Mouse (Mus musculus): ENCODE results near the gene Dnajb12.
"Not testable (repeated sequence)": the region's sequence is repeated elsewhere in the genome, so short reads cannot be mapped to it uniquely, and the experiment has no call there.

Dnajb12 gene

DNA sequence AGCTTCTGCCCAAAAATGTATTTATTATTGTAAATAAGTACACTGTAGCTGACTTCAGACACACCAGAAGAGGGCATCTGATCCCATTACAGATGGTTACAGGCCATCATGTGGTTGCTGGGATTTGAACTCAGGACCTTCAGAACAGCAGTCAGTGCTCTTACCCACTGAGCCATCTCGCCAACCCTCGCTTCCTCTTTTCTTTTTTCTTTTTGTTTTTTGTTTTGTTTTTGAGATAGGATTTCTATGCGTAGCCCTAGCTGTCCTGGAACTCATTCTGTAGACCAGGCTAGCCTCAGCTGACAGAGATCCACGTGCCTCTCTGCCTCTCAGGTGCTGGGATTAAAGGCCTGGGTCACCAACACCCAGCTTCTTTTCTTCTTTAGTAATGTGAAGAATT lies 6.7 kb upstream of the Dnajb12 start:
- DNase-seq: not testable (repeated sequence)

DNA sequence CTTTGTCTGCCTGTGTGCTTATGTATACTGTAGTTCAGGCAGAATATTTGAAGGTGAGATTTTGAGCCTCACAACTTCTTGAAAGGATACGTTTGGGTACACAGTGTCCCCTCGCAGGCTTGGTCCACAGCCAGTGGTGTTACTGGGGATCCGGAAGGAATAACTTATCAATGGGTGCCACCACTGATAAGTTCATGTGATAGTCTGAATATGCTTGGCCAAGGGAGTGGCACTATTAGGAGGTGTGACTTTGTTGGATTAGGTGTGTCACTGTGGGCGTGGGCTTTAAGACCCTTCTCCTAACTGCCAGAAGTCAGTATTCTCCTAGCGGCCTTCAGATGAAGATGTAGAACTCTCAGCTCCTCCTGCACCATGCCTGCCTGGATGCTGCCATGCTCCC lies 6.2 kb upstream of the Dnajb12 start:
- DNase-seq: no peak

DNA sequence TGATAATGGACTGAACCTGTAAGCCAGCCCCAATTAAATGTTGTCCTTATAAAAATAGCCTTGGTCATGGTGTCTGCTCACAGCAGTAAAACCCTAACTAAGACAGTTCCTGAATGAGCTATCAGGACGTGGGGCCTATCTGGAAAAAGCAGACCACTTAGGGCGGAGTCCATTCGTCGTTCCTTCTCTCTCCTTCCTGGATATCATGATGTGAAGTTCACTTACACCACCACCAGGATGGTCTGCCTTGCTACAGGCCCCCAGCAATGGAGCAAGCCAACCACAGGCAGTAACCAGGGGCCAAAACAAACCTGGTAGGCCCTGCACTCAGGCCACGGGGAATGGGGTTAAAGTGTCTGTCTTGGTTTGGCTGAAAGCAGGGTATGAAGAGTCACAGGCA lies 5.7 kb upstream of the Dnajb12 start:
- no peak for DNase-seq

DNA sequence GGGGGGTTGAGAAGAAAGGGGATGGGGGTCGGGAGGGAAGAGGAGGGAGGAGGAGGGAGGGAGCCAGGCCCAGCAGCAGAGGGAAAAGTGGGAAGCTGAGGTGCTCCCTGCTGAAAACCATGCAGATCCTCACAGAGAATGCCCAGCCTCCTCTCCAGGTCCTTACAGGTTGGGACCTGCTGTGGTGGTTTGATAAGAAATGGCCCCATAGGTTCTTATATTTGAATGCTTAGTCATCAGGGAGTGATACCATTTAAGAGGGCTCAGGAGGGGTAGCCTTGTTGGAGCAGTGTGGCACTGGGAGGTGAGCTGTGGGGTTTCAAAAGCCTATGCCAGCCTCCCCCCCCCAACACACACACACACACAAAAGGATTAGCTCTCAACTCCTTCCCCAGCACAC lies 4.0 kb upstream of the Dnajb12 start:
- DNase-seq: no peak

- not testable (repeated sequence) for DNase-seq
Measured at GRCm38 (mm10) chr10:59876698-59877097, 2.7 kb upstream of the Dnajb12 start.

GRCm38 (mm10) chr10:59877421-59878117 lies 1.8 kb upstream of the Dnajb12 start:
- no peak for DNase-seq

- DNase-seq: no peak
Measured at GRCm38 (mm10) chr10:59878823-59879222, 533 bp upstream of the Dnajb12 start.

- DNase-seq: no peak
Measured at GRCm38 (mm10) chr10:59880029-59880386, 652 bp downstream of the Dnajb12 start.

- DNase-seq: no peak
Measured at GRCm38 (mm10) chr10:59880837-59881236, 1.5 kb downstream of the Dnajb12 start.

GRCm38 (mm10) chr10:59884327-59885173 lies 5.2 kb downstream of the Dnajb12 start:
- no peak for DNase-seq

DNA sequence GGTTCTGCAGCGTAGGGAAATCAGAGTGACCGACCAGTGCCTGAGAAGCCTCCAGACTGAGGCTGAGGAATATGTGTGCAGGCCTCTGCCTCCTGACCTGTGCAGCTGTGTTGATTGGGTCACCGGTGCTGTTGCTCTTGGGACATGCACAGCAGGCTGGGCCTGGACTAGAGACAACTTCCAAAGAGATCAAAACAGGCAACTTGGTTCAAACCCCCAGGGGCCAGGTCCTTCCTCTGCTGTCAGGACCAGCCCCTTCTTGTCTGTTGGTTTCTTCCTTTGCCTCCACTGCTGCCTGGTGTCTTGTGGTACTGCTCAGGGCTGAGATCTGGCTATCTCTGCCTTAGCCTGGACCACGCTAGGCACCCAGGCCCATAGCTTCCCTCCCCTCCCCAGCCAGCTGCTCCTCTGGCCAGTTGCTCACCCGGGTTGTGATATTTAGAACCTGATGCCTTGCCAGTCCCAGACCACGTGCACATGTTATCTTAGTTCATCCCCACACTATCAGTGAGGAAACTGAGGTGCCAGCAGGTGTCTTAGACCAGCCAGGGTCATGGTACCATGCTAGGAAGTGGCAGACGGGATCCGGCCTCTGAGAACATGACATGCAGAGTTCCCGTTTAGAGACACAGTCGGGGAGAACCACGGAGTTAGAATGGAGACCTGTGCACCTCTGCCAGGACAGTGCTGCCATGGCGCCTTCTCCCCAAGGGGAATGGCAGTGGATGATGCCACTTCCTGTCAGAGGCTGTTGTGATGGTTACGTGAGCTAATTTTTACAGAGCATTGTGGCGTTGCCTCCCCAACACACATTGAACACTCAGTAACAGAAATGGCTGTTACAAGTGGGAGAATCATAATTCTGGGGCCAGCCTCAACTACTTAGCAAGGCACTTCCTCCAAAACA lies 6.1 kb downstream of the Dnajb12 start:
- no peak for DNase-seq

DNA sequence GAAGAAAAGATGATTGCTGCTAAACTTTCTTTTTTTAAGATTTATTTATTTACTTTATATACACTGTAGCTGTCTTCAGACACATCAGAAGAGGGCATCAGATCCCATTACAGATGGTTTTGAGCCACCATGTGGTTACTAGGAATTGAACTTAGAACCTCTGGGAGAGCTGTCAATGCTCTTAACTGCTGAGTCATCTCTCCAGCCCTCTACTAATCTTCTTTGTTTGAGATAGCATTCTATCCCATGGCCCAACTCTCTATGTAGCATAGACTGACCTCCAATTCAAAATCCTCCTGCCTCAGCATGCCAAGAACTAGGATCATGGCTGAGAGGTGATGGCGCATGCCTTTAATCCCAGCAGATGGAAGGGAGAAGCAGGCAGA lies 6.7 kb downstream of the Dnajb12 start:
- no peak for DNase-seq

- DNase-seq: no peak
Measured at GRCm38 (mm10) chr10:59887432-59887831, 8.1 kb downstream of the Dnajb12 start.

- no peak for DNase-seq
Measured at GRCm38 (mm10) chr10:59889339-59889738, 10.0 kb downstream of the Dnajb12 start.

DNA sequence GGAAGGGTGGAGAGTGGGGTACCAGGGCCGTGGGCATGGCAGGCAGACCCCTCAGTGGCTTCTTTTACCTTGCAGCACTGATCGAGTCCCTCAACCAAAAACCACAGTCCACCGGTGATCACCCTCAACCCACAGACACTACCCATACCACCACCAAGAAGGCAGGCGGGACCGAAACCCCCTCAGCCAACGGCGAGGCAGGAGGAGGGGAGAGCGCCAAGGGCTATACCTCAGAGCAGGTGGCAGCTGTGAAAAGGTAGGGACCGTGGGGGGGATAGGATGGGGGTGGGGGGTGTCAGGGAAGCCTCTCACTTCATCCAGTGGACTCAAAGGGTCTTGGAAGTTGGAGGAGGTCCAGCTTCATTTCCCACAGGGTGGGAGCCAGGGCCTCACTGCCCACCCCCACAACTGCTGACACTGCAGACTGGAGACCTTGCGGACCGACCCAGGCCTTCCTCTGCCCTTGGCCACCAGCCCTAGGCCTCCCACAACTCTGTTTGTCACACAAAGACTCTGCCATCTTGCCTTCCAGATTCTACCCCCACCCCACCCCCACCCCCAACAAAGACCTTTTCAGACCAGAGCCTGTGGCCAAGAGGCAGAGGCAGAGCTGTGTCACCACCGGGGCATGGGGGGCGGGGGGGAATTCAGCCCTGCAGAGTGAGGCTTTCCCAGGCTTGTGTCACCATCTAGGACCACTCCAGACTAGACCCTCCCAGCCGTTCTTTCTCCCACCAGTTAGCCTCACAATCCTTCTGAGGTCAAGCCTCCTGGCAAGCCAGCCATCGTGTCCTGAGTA lies 10.8 kb downstream of the Dnajb12 start:
- DNase-seq: no peak

DNA sequence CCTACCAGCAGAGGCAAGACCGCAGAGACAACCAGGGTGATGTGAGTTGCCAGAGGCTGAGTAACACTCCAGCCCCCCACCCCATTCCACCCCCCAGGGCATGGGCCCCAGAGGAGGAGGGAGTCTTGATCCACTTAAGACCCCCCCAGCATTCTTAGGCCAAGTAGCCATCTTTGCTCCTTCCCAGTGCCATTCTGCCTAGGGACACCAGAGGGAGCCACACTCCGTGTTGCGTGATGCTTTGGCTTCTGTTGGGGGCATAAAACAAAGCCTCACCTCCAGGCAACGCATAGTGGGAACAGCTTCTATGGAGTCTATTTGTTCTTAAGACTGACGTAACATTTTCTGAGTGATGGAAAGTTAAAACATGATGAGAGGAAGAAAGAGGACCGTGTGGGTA lies 13.6 kb downstream of the Dnajb12 start:
- peak; percentile 60 to 69 for DNase-seq

GRCm38 (mm10) chr10:59894251-59895160 lies 15.2 kb downstream of the Dnajb12 start:
- peak; percentile 69 to 76 for DNase-seq

DNA sequence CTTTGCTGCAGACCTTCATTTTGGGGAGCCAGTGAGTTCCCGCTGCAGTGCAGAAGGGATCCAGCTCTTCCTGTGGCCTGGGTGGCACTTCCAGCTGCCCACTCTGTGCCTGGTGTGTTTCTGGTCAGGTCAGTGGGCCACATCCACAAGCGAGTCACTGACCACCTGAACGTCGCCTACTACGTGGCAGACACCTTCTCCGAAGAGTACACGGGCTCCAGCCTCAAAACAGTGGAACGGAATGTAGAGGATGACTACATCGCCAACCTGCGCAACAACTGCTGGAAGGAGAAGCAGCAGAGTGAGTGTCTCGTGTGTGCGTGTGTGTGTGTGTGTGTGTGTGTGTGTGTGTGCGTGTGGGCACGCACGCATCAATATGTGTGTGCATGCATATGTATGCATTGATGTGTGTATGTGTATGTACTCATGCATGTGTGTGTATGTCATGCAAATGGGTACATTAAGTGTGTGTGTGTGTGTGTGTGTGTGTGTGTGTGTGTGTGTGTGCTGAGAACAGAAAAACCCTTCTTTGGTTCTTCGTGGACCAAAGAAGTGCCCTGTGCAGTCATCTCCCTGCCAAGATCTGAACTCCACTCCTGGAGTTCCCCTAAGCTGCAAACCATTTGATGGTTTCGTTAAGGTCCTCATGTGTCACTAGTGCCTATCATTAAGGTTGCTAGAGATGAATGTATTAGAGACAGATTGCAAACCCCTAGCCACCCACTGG lies 16.3 kb downstream of the Dnajb12 start:
- DNase-seq: no peak

- DNase-seq: no peak
Measured at GRCm38 (mm10) chr10:59896211-59896610, 16.9 kb downstream of the Dnajb12 start.

- peak; percentile 78 to 89 for DNase-seq
Measured at GRCm38 (mm10) chr10:59896911-59897331, 17.6 kb downstream of the Dnajb12 start.

DNA sequence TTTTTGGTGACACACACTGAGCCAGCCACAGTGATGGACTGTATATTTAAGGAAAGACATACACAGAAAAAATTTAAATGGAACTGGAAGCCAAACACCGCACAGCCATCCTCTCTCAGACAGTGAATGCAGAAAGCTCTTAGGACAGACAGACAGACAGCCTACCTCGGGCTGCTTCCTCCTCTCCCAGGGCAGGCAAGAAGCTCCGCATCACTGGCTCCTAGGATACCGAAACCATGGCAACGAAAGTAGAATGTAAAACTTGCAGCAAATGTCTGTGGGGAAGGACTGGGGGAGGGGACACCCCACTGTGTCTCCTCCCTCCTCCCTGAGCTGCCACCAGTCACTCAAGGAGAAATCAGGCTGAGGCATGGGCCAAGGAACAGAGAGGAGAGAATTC lies 18.2 kb downstream of the Dnajb12 start:
- no peak for DNase-seq
